Mouse (Mus musculus) right cerebral cortex, adult 2 months (tissue): ENCODE data around the gene Prpf4.
A peak's percentile ranks its signal among the peaks of the same experiment; 100 is the strongest.

Experiments used
- DNase-seq, 2 experiments: peaks; one replicate each; pipeline ENCODE4 v3.0.0; 2021 to 2022; ENCODE audit warnings: low spot score in 2 of 2

Gene Prpf4

DNA sequence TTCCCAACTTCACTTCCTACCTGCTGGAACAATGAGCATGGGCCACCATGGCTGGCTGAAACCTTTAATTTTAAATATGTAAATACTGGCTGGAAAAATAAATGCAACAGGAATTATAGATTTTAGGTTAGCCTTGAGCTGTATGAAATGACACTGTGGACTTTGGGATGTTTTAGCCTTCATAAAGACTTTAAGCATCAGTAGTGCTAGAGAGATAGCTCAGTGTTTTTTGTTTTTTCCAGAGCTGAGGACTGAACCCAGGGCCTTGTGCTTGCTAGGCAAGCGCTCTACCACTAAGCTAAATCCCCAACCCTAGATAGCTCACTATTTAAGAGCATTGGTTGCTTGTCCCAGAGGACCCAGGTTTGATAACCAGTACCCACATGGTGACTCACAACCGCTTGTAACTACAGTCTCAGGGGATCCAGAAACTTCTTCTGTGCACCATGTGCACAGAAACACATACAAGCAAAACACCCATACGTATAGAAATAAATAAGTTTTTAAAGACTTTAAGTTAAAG is 28.7 kb downstream of the Prpf4 start:
- no peak for DNase-seq

DNA sequence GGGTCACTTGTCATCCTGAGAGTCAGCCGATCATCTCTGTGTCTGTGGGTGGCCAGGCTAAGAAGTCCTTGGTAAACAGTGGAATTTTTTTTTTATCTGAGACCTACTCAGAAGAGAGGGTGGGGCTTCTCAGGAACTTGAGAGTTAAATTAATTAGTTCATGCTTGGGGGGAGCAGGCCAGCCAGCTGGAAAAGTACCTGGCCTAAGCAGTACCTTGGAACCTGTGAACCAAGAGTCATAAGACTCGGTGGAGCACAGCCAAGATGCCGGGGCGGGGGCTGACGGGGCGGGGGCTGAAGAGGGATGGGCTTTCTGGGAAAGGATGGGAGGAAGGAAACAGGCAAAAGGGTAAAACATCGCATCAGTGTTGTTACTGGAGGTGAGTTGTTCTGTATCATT is 29.3 kb downstream of the Prpf4 start:
- no peak for DNase-seq

GRCm38 (mm10) chr4:62439793-62440192 is 31.2 kb downstream of the Prpf4 start:
- no peak for DNase-seq

DNA sequence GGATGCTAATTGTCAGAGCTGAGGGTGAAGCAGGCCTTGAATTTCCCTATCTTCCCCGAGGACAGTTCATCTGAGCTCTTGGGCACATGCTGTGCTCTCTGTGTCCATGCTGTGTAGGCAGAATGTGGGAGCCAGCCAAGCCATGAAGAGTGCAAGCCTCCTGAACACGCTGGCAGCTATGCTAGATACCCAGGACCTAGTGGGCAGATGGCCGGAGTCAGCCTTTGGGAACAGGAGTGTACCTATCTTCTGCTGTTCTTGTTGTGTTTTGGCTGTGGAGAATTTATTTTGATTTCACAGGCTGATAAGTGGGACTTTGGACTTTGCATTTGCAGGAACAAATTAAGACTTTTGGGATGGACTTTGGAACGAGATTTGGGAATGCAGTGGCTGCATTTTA is 31.9 kb downstream of the Prpf4 start:
- DNase-seq, result no peak

DNA sequence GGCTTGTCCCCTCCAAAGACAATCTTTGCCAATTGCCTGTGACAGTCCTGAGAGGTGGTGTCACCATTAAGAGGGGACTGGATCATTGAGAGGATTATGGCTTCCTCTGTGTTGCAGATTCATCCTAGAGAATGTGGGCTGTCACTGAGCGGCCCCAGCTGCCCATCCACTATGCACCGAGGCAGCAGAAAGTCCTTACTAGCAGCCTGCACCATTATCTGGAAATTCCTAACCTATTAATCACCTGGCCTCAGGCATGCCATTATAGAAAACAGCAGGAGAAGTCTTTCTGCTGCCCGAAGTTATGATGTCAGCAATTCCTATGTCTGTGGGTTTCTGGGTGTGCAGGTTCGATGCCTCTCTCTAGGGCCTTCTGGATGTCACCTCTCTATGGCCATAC is 32.4 kb downstream of the Prpf4 start:
- DNase-seq, result no peak

GRCm38 (mm10) chr4:62454995-62455394 is 46.4 kb downstream of the Prpf4 start:
- DNase-seq, result peak; percentile 44 to 50

- peak; percentile 57 to 65 for DNase-seq
Measured at GRCm38 (mm10) chr4:62459081-62459480, 50.5 kb downstream of the Prpf4 start.

DNA sequence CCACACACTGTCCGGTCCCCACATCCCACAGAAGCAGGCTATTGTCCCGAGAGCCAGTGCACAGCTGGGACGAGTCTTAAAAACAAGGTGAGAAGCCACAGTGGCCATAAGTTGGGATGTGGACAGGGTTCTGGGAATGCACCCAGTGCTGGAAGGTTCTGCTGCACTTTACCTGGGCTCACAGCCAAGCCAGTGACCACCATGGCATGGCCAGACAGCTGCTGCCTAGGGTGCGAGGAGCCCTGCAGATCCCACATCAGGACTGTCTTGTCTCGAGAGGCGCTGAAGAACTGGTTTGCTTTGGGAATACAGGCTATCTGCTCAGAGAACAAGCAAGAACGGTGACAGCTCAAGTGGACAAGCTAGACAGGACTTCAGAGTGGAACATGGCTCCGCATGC is 51.8 kb downstream of the Prpf4 start:
- DNase-seq, result no peak

GRCm38 (mm10) chr4:62463124-62463523 is 54.5 kb downstream of the Prpf4 start:
- no peak for DNase-seq

DNA sequence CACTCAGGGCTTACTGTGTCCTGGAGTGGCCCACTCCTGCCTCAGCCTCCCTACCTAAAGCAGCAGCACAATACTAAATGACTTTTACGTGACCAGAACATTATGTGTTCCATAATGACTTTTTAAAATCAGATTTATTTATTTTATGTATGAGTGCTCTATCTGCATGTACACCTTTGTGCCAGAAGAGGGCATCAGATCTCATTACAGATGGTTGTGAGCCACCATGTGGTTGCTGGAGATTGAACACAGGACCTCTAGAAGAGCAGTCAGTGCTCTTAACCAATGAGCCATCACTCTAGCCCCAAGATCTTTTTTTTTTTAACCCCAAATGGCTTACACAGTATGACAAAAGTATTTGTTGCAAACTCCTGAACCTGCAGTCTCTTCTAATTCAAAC is 59.6 kb downstream of the Prpf4 start:
- DNase-seq, result no peak

DNA sequence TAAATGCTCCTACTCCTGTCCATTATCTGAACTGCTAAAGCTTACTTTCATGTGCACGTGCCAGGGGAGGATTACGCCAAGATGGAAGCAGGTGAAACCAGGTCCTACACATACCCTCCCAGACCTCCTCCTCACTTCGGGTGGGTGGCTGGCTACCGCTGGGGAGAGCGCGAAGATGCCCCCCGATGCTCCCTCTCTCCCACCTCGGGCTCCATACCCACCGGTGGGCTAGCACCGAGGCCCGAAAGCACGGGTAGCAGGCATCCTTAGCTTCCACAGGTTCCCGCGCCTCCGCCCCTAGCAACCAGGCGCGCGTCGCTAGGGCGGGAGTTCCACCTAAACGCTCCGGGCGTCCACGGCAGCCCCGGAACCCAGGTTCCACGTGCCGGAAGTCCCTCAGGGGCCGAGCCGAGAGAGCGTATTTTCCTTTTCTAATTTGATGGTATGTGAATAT is 62.0 kb downstream of the Prpf4 start, which contains the start of gene Wdr31:
TSS of gene Wdr31 (minus strand) at position 299 of the 454 bp plus-strand sequence.
- peak; percentile 81 to 84 for DNase-seq

- peak; percentile 22 to 27 for DNase-seq
Measured at GRCm38 (mm10) chr4:62472071-62472470, 63.5 kb downstream of the Prpf4 start.

DNA sequence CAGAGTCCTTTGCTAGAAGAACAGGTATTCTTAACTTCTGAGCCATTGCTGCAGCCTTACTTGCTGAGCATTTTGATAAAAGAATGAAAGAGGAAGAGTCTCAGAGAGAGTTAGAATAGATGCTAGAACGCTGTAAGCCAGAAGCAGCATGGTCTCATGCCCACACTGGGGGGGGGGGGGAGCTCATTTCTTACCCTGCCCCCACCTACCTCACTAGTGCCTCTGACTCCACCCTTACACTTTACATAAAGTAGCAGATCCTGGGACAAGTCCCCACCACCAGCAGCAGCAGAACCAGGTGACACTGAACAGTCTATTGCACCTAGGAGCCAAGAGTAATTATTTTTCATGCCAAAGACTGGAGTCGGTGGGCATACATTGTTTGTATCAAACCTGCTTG is 66.5 kb downstream of the Prpf4 start:
- no peak for DNase-seq

DNA sequence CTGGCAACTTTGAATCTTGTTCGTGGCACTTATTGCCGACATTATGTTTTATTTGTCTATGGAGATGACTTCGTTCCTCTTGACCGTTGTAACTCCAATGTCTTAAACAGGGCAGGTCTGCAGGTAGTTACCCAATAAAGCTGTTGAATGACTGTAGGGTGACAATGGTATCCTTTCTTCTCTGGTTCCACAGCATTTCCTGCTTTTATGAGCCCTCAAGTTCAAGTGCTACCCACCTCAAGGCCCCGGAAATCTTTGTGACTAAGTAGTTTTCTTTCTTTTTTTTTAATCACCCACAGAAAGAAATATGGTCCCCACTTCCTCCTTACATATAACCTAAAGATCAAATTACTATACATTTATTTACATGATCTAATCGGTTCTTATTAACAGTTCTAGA is 67.2 kb downstream of the Prpf4 start:
- no peak for DNase-seq
